Mouse (Mus musculus) skeletal muscle tissue, postnatal 0 days (tissue): Measurements from ENCODE around the gene Vmn2r97. TPM values are rescaled to one million over a fixed set of nuclear protein-coding genes. Genes with fewer than 3 reads are reported as not detected.

Source experiments
- polyA plus RNA-seq: library from polyadenylated mRNA; unstranded; fragments of >200 nt; fragmentation: Nextera tagmentation; extraction: Ambion mirVana; gene quantifications from 2 replicates; pipeline ENCODE4 v1.2.1, GENCODE M21; 2015

Vmn2r97 gene
- 0.04 and 0.09 TPM in 2 replicates for polyA plus RNA-seq

DNA sequence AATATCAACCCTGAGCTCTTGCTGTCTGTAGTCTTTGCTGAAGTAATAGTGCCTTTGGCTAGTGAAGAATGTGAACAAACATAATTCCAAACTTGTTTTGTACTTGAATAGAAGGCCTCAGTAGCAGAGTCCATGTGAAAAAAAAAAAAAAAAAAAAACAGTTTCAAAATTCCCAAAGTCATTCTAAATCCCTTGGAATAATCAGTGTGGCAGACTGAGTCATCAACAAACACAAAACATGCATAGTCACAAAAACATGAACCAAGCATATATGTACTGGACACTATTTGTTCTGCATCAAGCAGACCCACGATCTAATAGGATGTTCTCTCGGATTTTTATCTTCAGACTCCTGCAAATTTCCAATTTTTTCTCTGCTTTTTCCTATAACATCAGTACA, at the start of gene Vmn2r97:
Gene Vmn2r97 (plus strand): TSS at position 301 of the 400 bp plus-strand sequence.

Other genes starting within 250 kb of the Vmn2r97 start
- gene Vmn2r98, start 139.2 kb downstream of the Vmn2r97 start, polyA plus RNA-seq = not detected in 2 replicates